Mouse (Mus musculus) heart, embryonic 14.5 days (tissue): ENCODE results near the gene Thg1l. TPM values are rescaled to one million over a fixed set of nuclear protein-coding genes. Genes with fewer than 3 reads are reported as not detected.

ENCODE experiments used
- ATAC-seq: fragments of 200-750 bp; cut with Nextera tagmentation; 2 replicates; pipeline ENCODE4 v1.8.0; 2017; ENCODE audit warnings: low read depth, moderate TSS enrichment; ENCODE audit not compliant: insufficient number of reproducible peaks, insufficient read depth, low FRiP score
- H3K27ac ChIP-seq, 2 experiments: fragments of 200-500 bp in 1 of 2; fragments of 300-500 bp in 1 of 2; sonication (generic) in 1 of 2; replicated peaks in 1 of 2; 2 replicates each; pipeline ENCODE4 v1.5.1; 2012 to 2014; ENCODE audit warnings: low read depth in 2 of 2, low read length in 2 of 2, control low read depth in 1 of 2, mild to moderate bottlenecking in 1 of 2, mixed read lengths in 1 of 2; ENCODE audit not compliant: control insufficient read depth in 1 of 2, insufficient read depth in 1 of 2
- H3K27me3 ChIP-seq: fragments of 300-500 bp; sonication (generic); 2 replicates; pipeline ENCODE4 v1.6.1; 2014; ENCODE audit warnings: mild to moderate bottlenecking, low read length, control low read depth; ENCODE audit not compliant: control insufficient read depth, insufficient read depth
- H3K36me3 ChIP-seq: fragments of 300-500 bp; sonication (generic); 2 replicates; pipeline ENCODE4 v1.6.1; 2014; ENCODE audit warnings: mild to moderate bottlenecking, control low read depth, low read length, mixed read lengths; ENCODE audit not compliant: control insufficient read depth, insufficient read depth
- H3K4me1 ChIP-seq, 2 experiments: fragments of 200-500 bp in 1 of 2; fragments of 300-500 bp in 1 of 2; sonication (generic) in 1 of 2; 2 replicates each; pipeline ENCODE4 v1.6.1; 2012 to 2014; ENCODE audit warnings: low read length in 2 of 2, control low read depth in 1 of 2, mixed read lengths in 1 of 2; ENCODE audit not compliant: control insufficient read depth in 2 of 2, insufficient read depth in 2 of 2
- H3K4me2 ChIP-seq: fragments of 300-500 bp; sonication (generic); 2 replicates; pipeline ENCODE4 v1.6.1; 2014; ENCODE audit warnings: mild to moderate bottlenecking, low read length
- H3K4me3 ChIP-seq, 2 experiments: fragments of 200-500 bp in 1 of 2; fragments of 300-500 bp in 1 of 2; sonication (generic) in 1 of 2; 2 replicates each; pipeline ENCODE4 v1.5.1; 2012 to 2014; ENCODE audit warnings: low read length in 2 of 2, mild to moderate bottlenecking in 2 of 2, control low read depth in 1 of 2, low read depth in 1 of 2, moderate library complexity in 1 of 2; ENCODE audit not compliant: control insufficient read depth in 1 of 2, insufficient read depth in 1 of 2
- H3K9ac ChIP-seq: fragments of 300-500 bp; sonication (generic); 2 replicates; pipeline ENCODE4 v1.6.1; 2014; ENCODE audit warnings: mild to moderate bottlenecking, low read length
- H3K9me3 ChIP-seq: fragments of 300-500 bp; sonication (generic); 2 replicates; pipeline ENCODE4 v1.6.1; 2016; ENCODE audit warnings: low read length, control low read depth; ENCODE audit not compliant: control insufficient read depth
- whole genome bisulfite sequencing: fragments of 180-500 bp; shearing (Covaris S2); extraction: QIAGEN DNeasy Blood & Tissue Kit; methylation state at CpG from one replicate; pipeline ENCODE4 v1.1.7; 2014; 5-methylcytosine and 5-hydroxymethylcytosine counted together
- polyA plus RNA-seq: library from polyadenylated mRNA; unstranded; fragments of >200 nt; fragmentation: Nextera tagmentation; extraction: Ambion mirVana; gene quantifications from 2 replicates; pipeline ENCODE4 v1.2.1, GENCODE M21; 2014

Gene Thg1l
- polyA plus RNA-seq: 7.0 and 8.5 TPM in 2 replicates

DNA sequence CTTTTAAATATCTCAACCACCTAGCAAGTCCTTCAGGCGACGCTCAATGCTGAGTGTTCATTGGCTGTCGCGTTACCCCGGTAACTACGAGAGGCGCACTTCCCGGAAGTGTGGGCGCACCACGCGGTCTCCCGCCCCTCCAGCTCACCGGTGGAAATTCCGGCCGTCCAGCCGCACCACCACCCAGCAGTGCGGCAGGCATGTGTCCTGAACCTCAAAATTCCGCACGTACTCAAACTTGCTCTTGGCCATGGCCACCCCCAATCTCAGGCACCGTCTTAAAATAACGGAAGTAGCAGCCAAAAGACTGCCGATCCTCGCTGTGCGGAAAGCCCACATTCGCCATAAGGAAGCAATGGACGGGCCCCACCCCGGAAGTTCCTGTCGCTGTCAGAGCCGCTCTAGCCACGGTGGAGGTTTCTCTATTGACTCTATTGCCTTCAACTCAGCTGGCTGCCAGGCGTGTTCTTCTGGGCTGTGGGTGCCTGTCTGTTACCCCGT, at the start of gene Thg1l:
Gene Thg1l (minus strand): TSS at position 368 of the 501 bp plus-strand sequence.
- H3K4me3 ChIP-seq: peak within 1 kb of the TSS; percentile 71 to 97
- no peaks in the 10 kb centered on the region; a peak in 1 of 4 replicates for H3K4me1 ChIP-seq
- H3K27me3 ChIP-seq: no peaks in the 10 kb centered on the region
- H3K9me3 ChIP-seq: no peaks in the 10 kb centered on the region
- H3K4me2 ChIP-seq: peak within 1 kb of the TSS; percentile 80
- H3K27ac ChIP-seq: peak within 1 kb of the TSS; percentile 70 to 81; a peak in 3 of 4 replicates
- peak; percentile 94 for ATAC-seq
- H3K9ac ChIP-seq: peak within 1 kb of the TSS; percentile 69
- peaks cover 25% of the 10 kb centered on the region for H3K36me3 ChIP-seq
- under 1% methylated on average over 32 of the region's 32 CpGs for WGBS

DNA sequence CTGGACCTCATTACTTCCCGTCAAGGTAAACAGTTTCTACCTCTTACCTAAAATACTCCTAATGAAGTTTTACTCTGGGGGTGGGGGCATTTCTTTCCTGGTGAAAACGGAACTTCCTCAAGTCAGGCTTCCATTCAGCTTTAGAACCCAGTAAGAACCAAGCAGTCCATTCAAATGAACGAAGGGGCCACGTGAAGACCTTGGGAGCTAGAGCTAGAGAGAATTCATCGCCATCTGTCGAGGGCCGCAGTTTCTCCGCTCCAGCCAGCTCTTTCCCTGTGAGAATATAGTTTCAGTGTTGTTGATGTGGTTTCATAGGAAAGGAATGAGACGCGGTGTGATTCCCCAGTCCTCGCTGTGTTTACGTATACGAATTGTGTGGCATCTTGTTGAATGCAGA, 36.8 kb upstream of the Thg1l start:
- H3K9ac ChIP-seq: peak overlapping the region; percentile 27
- H3K4me1 ChIP-seq: peaks cover 0 to 7% of the 10 kb centered on the region in 2 experiments; a peak in 2 of 4 replicates
- H3K27me3 ChIP-seq: no peaks in the 10 kb centered on the region
- H3K27ac ChIP-seq: no peak overlapping the region
- peak overlapping the region; percentile 66 for H3K4me2 ChIP-seq
- WGBS: 41% methylated on average over 13 of the region's 13 CpGs
- peak overlapping the region; percentile 33 to 43 for H3K4me3 ChIP-seq
- no peak for ATAC-seq
- H3K9me3 ChIP-seq: no peaks in the 10 kb centered on the region
- H3K36me3 ChIP-seq: no peaks in the 10 kb centered on the region

DNA sequence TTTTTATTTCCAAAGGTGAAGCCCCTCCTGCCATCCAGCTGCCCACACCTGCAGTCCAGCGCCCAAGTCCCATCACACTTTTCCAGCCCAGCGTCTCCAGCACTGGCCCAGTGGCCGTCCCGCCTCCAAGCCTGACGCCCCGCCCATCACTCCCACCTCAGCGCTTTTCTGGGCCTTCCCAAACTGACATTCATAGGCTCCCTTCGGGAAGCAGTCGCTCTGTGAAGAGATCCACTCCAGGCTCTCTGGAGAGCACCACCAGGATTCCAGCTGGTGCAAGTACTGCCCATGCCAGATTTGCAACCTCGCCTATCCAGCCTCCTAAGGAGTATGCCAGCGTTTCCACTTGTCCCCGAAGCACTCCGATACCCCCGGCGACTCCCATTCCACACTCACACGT, 36.3 kb upstream of the Thg1l start:
- peak overlapping the region; percentile 27 for H3K9ac ChIP-seq
- WGBS: 8% methylated on average over 16 of the region's 16 CpGs

DNA sequence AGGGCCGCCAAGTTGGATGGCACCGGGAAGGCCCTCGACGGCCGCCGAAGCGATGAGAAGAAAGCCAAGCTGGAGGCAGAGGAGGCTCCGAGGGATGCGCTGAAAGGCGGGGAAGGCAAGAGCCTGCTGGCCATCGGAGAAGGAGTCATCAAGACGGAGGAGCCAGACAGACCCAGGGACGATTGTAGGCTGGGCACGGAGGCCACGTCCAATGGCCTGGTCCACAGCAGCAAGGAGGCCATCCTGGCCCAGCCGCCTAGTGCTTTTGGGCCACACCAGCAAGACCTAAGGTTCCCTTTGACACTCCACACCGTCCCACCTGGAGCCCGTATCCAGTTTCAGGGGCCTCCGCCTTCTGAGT, 25.6 kb upstream of the Thg1l start:
- Histone ChIP-seq H3K4me2 (peak overlapping the region; percentile 87), H3K4me3 (peak overlapping the region; percentile 66 to 67), H3K36me3 (no peaks in the 10 kb centered on the region), H3K27ac (peak overlapping the region in 1 of 2 experiments; percentile 53; a peak in 2 of 4 replicates), H3K9me3 (peaks cover 2% of the 10 kb centered on the region; the same call in 1 of the 2 replicates), H3K4me1 (peaks cover 4% of the 10 kb centered on the region in 2 experiments; a peak in 1 of 4 replicates), H3K9ac (peak overlapping the region; percentile 91), H3K27me3 (no peaks in the 10 kb centered on the region)
- 36% methylated on average over 19 of the region's 19 CpGs for WGBS
- ATAC-seq: no peak

More for the DNA sequence above, 36.3 kb upstream of the Thg1l start:
- Histone ChIP-seq H3K36me3 (no peaks in the 10 kb centered on the region), H3K4me2 (peak overlapping the region; percentile 66), H3K27me3 (no peaks in the 10 kb centered on the region), H3K4me3 (peak overlapping the region; percentile 33 to 43), H3K27ac (no peak overlapping the region), H3K4me1 (peaks cover 0 to 7% of the 10 kb centered on the region in 2 experiments; a peak in 2 of 4 replicates), H3K9me3 (no peaks in the 10 kb centered on the region)
- ATAC-seq: peak; percentile 26; the same call in 1 of the 2 replicates

DNA sequence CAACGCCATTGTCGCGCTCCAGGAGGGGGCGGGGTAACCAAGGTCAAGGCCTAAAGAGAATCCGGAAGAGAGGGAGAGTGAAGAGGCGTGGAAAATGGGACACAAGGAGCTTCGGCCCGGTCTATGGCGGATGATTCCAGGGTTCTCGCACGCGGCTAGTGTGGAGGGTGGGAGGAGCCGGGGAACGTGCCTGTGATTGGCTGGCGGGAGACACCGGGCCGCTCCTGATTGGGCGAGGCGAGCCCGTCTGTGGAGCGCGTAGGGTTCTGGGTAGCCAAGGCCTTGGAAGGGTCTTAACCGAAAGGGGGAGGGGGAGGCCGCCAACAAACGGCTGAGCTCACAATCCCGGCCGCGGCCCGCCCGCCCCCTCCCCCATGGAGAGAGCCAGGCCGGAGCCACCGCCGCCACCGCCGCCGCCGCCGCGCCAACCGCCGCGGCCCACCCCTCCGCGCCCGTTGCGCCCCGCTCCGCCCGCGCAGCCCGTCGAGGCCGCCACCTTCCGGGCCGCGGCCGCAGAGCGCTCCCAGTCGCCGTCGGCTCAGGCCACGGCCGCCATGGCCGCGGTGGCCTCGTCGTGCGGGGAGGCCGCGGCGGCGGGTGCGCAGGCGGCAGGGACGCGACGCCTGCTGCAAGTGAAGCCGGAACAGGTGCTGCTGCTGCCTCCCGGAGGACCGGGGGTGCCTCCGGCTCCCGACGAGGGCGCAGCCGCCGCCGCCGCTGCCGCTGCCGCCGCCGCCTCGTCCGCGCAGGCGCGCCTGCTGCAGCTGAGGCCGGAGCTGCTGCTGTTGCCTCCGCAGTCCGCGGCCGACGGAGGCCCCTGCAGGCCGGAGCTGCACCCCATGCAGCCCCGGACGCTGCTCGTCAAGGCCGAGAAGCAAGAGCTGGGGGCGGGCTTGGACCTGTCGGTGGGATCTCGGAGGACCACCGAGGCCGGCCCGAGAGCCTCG, 24.9 kb upstream of the Thg1l start, which contains the start of gene Sox30:
Gene Sox30 (plus strand): TSS at position 365 of the 947 bp plus-strand sequence.
- H3K27me3 ChIP-seq: no peaks in the 10 kb centered on the region
- 10% methylated on average over 77 of the region's 115 CpGs for WGBS
- peak within 1 kb of the TSS in 1 of 2 experiments; percentile 53; a peak in 2 of 4 replicates for H3K27ac ChIP-seq
- H3K4me2 ChIP-seq: peak within 1 kb of the TSS; percentile 87
- peaks cover 4% of the 10 kb centered on the region in 2 experiments; a peak in 1 of 4 replicates for H3K4me1 ChIP-seq
- H3K9me3 ChIP-seq: peaks cover 2% of the 10 kb centered on the region; the same call in 1 of the 2 replicates
- peak; percentile 82 for ATAC-seq
- H3K36me3 ChIP-seq: no peaks in the 10 kb centered on the region
- peak within 1 kb of the TSS; percentile 66 to 67 for H3K4me3 ChIP-seq
- peak within 1 kb of the TSS; percentile 91 for H3K9ac ChIP-seq

DNA sequence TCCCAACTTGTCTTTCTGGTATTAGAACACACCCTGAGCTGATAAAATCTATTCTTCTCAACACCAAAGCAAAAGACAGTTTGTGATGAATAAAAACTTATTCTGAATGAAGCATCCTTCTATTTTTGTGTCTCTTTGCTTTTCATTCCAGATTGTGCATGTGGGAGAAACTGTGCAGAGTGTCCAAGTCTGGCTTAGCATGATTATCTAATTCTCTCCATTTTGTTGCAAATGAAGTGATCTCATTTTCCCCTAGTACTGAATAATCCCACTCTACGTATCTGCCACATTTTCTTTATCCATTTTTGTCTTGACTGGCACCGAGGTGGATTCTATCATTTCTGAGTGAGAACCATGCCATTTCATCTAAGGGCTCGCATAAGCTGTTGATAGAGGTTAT, 20.8 kb upstream of the Thg1l start:
- 75% methylated on average over 3 of the region's 3 CpGs for WGBS
- Histone ChIP-seq H3K4me2 (no peak overlapping the region), H3K9ac (no peak overlapping the region), H3K4me3 (no peak overlapping the region), H3K9me3 (peaks cover 2% of the 10 kb centered on the region; the same call in 1 of the 2 replicates), H3K4me1 (peaks cover 4% of the 10 kb centered on the region in 2 experiments; a peak in 1 of 4 replicates), H3K27me3 (0 out of 2 replicates have a peak, but pooled peaks cover 3% of the 10 kb centered on the region), H3K27ac (no peak overlapping the region), H3K36me3 (no peaks in the 10 kb centered on the region)
- ATAC-seq: no peak

DNA sequence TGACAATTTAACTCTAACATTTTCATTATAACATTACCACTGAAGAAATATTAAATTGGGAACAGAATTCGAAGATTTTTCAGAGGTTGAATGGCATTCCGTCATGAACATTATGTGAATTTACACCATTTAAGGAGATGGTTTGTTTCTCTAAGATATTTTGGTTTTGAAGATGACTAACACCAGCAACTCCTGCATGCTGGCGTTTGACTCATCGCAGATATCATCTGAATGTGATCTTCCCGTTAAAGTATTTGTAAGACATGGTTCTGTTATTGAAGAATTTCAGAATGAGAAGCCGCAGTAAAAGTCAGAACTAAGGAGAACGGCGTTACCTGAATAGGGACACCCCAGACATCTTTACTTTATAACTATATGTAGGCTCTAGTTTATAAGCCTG, 19.2 kb upstream of the Thg1l start:
- Histone ChIP-seq H3K27ac (no peak overlapping the region), H3K36me3 (no peaks in the 10 kb centered on the region), H3K4me3 (no peak overlapping the region), H3K4me1 (no peaks in the 10 kb centered on the region), H3K9me3 (no peaks in the 10 kb centered on the region), H3K4me2 (no peak overlapping the region), H3K9ac (no peak overlapping the region), H3K27me3 (0 out of 2 replicates have a peak, but pooled peaks cover 3% of the 10 kb centered on the region)
- WGBS: 75% methylated on average over 8 of the region's 8 CpGs
- ATAC-seq: no peak
